Mouse (Mus musculus) bone marrow macrophage, adult 2 months (primary cell): ENCODE results near the gene Tmub2.

Experiments
- CTCF ChIP-seq: IDR thresholded peaks from 2 replicates; pipeline ENCODE4 v1.5.1; 2012; ENCODE audit warnings: low read depth, mild to moderate bottlenecking, low read length, moderate library complexity
- POLR2A ChIP-seq: IDR thresholded peaks from 2 replicates; pipeline ENCODE4 v1.6.1; 2012; ENCODE audit warnings: mild to moderate bottlenecking, low read depth, low read length, borderline replicate concordance

DNA sequence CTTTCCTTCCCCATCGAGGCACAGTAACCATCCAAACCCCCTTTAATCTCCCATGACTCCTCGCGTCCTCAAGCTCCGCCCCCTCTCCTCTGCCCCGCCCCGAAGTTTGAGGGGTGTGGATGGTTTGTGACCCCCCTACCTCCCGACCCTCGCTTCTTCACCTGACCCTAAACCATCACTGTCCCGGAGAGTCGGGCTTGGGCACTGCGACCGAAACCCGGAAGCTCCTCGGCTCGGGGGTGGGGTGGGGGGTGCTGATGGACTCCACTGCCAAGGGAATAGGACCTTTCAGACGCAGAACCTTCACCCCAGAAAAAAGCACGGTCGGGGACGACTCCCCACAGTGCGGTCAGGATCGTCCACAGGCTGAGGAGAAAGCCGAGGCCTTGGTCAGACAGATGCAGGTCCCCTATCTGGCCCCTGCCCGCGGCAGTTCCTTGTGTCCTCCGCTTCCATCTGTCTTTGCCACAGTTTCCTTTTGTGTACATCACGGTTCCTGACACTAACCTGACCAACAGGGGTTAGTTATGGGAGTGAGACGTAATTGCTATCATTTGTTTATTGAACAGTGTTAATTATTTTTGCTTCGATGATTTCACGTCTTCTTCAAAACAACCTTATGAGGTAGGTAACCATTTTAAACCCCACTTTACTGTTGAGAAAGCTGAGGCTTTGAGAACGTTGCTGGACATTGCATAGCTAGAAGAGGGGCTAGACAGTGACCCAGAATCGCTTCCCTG is 534 bp downstream of the Tmub2 start:
- no peak for TF ChIP-seq POLR2A
- TF ChIP-seq CTCF = no peak
